Mouse (Mus musculus) midbrain, postnatal 0 days (tissue): ENCODE data around the gene Nfkbil1. TPM values are rescaled to one million over a fixed set of nuclear protein-coding genes. Genes with fewer than 3 reads are reported as not detected.

Experiments
- ATAC-seq: fragments of 200-750 bp; cut with Nextera tagmentation; 2 replicates; pipeline ENCODE4 v1.8.0; 2017; ENCODE audit warnings: moderate number of reproducible peaks, mild to moderate bottlenecking, moderate TSS enrichment, moderate library complexity; ENCODE audit not compliant: low FRiP score
- DNase-seq: peaks from one replicate; pipeline ENCODE4 v3.0.0-alpha.2; 2015; ENCODE audit warnings: low spot score
- H3K27ac ChIP-seq: fragments of 300-500 bp; sonication (generic); 2 replicates; pipeline ENCODE4 v1.5.1; 2014; ENCODE audit warnings: low read depth, mild to moderate bottlenecking, low read length, mixed read lengths
- H3K27me3 ChIP-seq: fragments of 300-500 bp; sonication (generic); 2 replicates; pipeline ENCODE4 v1.6.1; 2014; ENCODE audit warnings: low read length, control low read depth, mixed read lengths; ENCODE audit not compliant: insufficient read depth
- H3K36me3 ChIP-seq: fragments of 300-500 bp; sonication (generic); 2 replicates; pipeline ENCODE4 v1.6.1; 2014; ENCODE audit warnings: low read length, control low read depth, mixed read lengths; ENCODE audit not compliant: insufficient read depth
- H3K4me1 ChIP-seq: fragments of 300-500 bp; sonication (generic); 2 replicates; pipeline ENCODE4 v1.6.1; 2014; ENCODE audit warnings: mild to moderate bottlenecking, control low read depth, antibody characterized with exemption, low read length, mixed read lengths; ENCODE audit not compliant: insufficient read depth
- H3K4me2 ChIP-seq: fragments of 300-500 bp; sonication (generic); 2 replicates; pipeline ENCODE4 v1.6.1; 2014; ENCODE audit warnings: low read depth, mild to moderate bottlenecking, low read length, mixed read lengths; ENCODE audit not compliant: poor library complexity, severe bottlenecking
- H3K4me3 ChIP-seq: fragments of 300-500 bp; sonication (generic); 2 replicates; pipeline ENCODE4 v1.5.1; 2014; ENCODE audit warnings: low read depth, mild to moderate bottlenecking, low read length, moderate library complexity
- H3K9ac ChIP-seq: fragments of 300-500 bp; sonication (generic); replicated peaks from 2 replicates; pipeline ENCODE4 v1.6.1; 2014; ENCODE audit warnings: mild to moderate bottlenecking, low read length, moderate library complexity, mixed read lengths; ENCODE audit not compliant: poor library complexity, severe bottlenecking
- H3K9me3 ChIP-seq: fragments of 300-500 bp; sonication (generic); 2 replicates; pipeline ENCODE4 v1.6.1; 2016; ENCODE audit warnings: low read length, control low read depth
- CTCF ChIP-seq: IDR thresholded peaks from 2 replicates; pipeline ENCODE4 v1.5.1; 2016; ENCODE audit warnings: antibody characterized with exemption, mild to moderate bottlenecking
- WGBS: fragments of 180-500 bp; shearing (Covaris S2); extraction: QIAGEN DNeasy Blood & Tissue Kit; methylation state at CpG from one replicate; pipeline ENCODE4 v1.1.7; 2014; 5-methylcytosine and 5-hydroxymethylcytosine counted together
- polyA plus RNA-seq: library from polyadenylated mRNA; unstranded; fragments of >200 nt; fragmentation: Nextera tagmentation; extraction: Ambion mirVana; gene quantifications from 2 replicates; pipeline ENCODE4 v1.2.1, GENCODE M21; 2015
- total RNA-seq: library from RNA; depleted of rRNA; stranded (reverse); fragments of >200 nt; gene quantifications from 2 replicates; pipeline ENCODE4 v1.2.3, GENCODE M21; 2014

The Nfkbil1 gene
- total and polyA plus RNA-seq, 2 experiments from 2014 or later, result 12.3 to 18.5 TPM

DNA sequence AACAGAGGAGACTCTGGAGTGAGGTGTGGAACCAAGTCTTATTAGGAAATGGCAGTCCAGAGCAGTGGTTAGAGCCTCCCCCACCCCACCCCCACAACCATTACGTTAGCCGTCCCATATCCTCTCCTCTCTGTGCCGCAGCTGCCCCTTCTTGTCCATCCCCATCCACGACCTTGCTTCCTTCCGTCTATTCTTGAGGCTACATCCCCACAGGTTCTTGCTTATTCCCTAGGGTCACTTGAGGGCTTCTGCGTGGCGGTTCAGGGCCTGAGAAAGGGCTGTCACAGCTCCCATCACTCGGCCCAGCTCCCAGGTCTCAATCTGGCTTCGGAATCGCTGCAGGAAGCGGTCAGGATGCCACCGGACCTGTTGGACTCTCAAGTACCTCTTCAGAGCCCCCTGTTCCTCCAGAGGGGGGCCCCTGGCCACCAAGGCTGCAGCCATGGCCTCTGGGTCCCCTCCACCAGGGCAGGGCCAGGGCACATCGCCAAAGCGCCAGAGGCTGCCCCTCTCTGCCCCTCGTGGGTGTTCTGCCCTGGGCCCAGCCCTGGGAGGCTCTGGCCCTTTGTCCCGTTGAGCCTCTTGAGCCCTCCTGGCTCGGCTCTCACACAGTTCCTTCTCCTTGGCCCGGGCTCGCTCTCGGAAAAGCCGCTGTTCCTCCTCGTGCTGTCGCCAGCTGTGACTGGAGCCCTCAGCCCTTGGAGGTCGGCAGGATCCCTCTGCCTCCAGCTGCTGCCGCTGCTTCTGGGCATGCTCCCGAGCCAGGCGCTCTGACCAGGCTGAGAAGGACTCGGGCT is 15.2 kb downstream of the Nfkbil1 start, which contains the start of gene Gm16181:
Gene Gm16181, plus strand, starts transcription at position 679 of the 797 bp plus-strand sequence.
- Histone ChIP-seq H3K4me1 (no peaks in the 10 kb centered on the region), H3K9me3 (no peaks in the 10 kb centered on the region), H3K36me3 (peaks cover 21% of the 10 kb centered on the region), H3K4me3 (no peak within 1 kb of the TSS), H3K4me2 (no peak within 1 kb of the TSS), H3K27ac (no peak within 1 kb of the TSS), H3K9ac (no peak within 1 kb of the TSS), H3K27me3 (no peaks in the 10 kb centered on the region)
- TF ChIP-seq CTCF, result no peak
- ATAC-seq, result no peak
- 76% methylated on average over 28 of the region's 28 CpGs for WGBS
- DNase-seq, result no peak

DNA sequence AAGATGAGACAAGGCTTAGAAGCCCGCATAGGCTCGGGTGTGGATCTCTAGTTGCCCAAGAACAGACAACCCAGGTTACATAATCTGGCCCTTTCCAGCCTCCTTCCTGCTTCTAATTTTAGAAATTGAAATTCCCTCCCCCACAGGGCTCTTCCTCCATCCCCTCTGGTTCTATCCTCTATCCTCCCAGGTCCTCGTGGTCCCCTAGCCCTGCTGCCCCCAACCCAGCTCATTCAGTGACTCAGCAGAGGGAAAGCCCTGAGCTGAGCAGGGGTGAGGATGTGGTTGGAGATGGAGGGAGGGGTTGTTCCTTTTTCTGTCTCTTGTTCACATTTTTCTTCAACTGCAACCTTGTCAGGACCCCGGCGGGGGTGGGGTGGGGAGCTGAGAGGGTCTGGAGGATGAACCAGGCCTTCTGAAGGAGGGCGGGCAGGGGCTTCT is 16.0 kb downstream of the Nfkbil1 start:
- 90% methylated on average over 6 of the region's 6 CpGs for WGBS

DNA sequence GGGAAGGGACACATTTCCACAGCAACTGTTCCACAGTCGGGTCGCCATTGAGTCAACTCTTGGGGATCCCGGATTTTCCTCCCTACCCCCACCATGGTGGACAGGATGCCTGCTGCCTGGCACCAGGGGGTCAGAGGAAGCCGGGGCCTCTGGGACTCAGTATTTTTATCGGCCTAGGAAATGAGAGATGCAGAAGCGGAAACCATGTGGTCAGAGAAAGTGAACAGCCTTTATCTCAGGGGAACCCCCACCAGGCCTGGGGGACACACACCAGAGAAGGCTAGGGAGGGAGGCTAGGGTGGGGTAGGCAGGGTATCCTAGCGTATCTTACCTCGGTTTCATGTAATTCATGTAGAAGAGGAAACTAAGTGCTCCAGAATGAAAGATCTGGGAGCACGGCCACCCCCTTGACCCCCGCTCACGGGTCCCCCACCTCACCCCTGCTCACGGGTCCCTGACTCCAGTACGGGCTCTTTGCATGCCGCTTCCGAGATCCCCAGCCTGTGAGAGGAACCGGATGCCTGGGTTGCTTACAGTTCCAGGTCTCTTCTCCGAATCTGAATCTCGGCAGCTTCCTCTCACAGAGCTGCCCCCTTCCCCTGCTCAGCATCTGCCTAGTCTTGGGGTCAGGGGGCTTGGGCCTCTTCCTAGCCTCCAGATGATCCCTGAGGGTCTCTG is 16.9 kb downstream of the Nfkbil1 start:
- H3K4me2 ChIP-seq, result no peak overlapping the region; the same call in 1 of the 2 replicates
- ATAC-seq, result no peak

More for the DNA sequence above, 16.0 kb downstream of the Nfkbil1 start:
- no peak for ATAC-seq
- H3K4me3 ChIP-seq, result no peak overlapping the region
- H3K27ac ChIP-seq, result no peak overlapping the region
- no peak for DNase-seq
- no peak for TF ChIP-seq CTCF
- H3K4me2 ChIP-seq, result no peak overlapping the region
- no peaks in the 10 kb centered on the region for H3K27me3 ChIP-seq
- peaks cover 21% of the 10 kb centered on the region for H3K36me3 ChIP-seq
- no peaks in the 10 kb centered on the region for H3K9me3 ChIP-seq
- no peaks in the 10 kb centered on the region for H3K4me1 ChIP-seq
- H3K9ac ChIP-seq, result no peak overlapping the region

DNA sequence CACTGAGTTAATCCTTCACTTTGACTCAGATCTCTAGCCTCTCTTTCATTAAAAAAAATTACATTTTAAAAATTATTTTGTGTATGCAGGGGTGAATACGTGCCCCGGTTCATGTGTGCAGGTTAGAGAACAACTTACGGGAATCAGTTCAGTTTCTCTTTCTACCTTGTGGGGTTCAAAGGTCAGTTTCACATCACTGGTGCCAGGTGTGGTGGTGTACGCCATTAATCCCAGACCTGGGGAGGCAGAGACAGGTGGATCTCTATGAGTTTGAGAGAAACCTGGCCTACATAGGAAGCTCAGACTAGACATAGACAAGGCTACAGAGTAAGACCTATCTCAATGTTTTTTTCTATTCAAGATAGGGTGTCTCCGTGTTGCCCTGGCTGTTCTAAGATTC is 22.5 kb downstream of the Nfkbil1 start:
- H3K9ac ChIP-seq, result no peak overlapping the region
- no peak for TF ChIP-seq CTCF

More for the DNA sequence above, 16.9 kb downstream of the Nfkbil1 start:
- 86% methylated on average over 18 of the region's 18 CpGs for WGBS
- Histone ChIP-seq H3K9me3 (no peaks in the 10 kb centered on the region), H3K4me3 (no peak overlapping the region), H3K4me1 (no peaks in the 10 kb centered on the region), H3K27me3 (no peaks in the 10 kb centered on the region), H3K27ac (no peak overlapping the region; the same call in 1 of the 2 replicates), H3K36me3 (peaks cover 21% of the 10 kb centered on the region), H3K9ac (no peak overlapping the region)
- no peak for TF ChIP-seq CTCF
- DNase-seq, result no peak

DNA sequence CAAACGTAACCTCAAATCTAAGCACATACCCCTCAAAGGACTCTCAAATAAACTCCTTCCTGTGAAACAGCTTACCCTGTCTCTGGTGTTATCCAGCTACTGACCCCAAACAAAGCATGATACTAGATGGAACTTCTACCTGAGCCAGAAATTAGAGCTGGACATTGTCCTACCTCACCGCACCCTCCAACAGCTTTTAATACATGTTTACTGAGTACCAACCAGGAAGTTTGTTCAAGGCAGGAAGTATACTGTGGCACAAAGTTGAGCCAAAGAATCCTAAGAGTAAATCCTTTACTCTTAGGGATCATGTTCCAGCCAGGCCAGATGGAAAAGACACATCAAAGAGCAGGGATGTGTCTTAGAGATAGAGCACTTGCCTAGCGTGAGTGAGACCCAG is 25.0 kb downstream of the Nfkbil1 start:
- no peaks in the 10 kb centered on the region for H3K36me3 ChIP-seq
- 79% methylated on average over 3 of the region's 3 CpGs for WGBS
- no peaks in the 10 kb centered on the region for H3K27me3 ChIP-seq
- no peak overlapping the region for H3K4me2 ChIP-seq
- H3K4me1 ChIP-seq, result no peaks in the 10 kb centered on the region
- H3K27ac ChIP-seq, result no peak overlapping the region
- TF ChIP-seq CTCF, result no peak
- no peak for DNase-seq
- ATAC-seq, result no peak
- H3K9me3 ChIP-seq, result no peaks in the 10 kb centered on the region
- no peak overlapping the region for H3K9ac ChIP-seq
- H3K4me3 ChIP-seq, result no peak overlapping the region

More for the DNA sequence above, 22.5 kb downstream of the Nfkbil1 start:
- WGBS, result 94% methylated on average over 5 of the region's 5 CpGs
- Histone ChIP-seq H3K4me2 (no peak overlapping the region), H3K27ac (no peak overlapping the region), H3K4me1 (no peaks in the 10 kb centered on the region), H3K9me3 (no peaks in the 10 kb centered on the region), H3K4me3 (no peak overlapping the region), H3K27me3 (no peaks in the 10 kb centered on the region), H3K36me3 (no peaks in the 10 kb centered on the region)
- no peak for ATAC-seq
- DNase-seq, result no peak
